Comparison of ENCODE assay signal across 14 mouse cellular contexts in genomic region chr15:96730416-96730815, GRCm38 (mm10).
"Had no signal": no experiment of that assay in that cellular context is flagged by ENCODE, and none has a peak within 500 bp of the region (broad histone marks: within the 10 kb centered on the region; RNA-seq: fewer than 3 reads in every experiment).

No protein-coding gene starts in this region.

- H3K9ac ChIP-seq: limb, embryonic 12.5 days; liver, embryonic 14.5 days; midbrain, embryonic 13.5 days; neural tube, embryonic 15.5 days; stomach, embryonic 15.5 days had no signal

- H3K36me3 ChIP-seq: limb, embryonic 12.5 days; midbrain, embryonic 13.5 days; neural tube, embryonic 15.5 days; stomach, embryonic 15.5 days had no signal

- H3K27me3 ChIP-seq: limb, embryonic 12.5 days; midbrain, embryonic 13.5 days; neural tube, embryonic 15.5 days; stomach, embryonic 15.5 days had no signal

- ATAC-seq: midbrain, embryonic 13.5 days had no signal

- H3K4me1 ChIP-seq: midbrain, embryonic 13.5 days; stomach, embryonic 15.5 days had no signal

- DNase-seq: kidney, adult 9 months; kidney, postnatal 36 days; layer of hippocampus, adult 9-11 months; layer of hippocampus, postnatal 36 days; lung, adult 18-20 months; spleen, adult 18-20 months; thymus, adult 2 months; thymus, postnatal 36 days had no signal

- H3K4me3 ChIP-seq: limb, embryonic 12.5 days; midbrain, embryonic 13.5 days; neural tube, embryonic 15.5 days; stomach, embryonic 15.5 days had no signal

- H3K27ac ChIP-seq: kidney, postnatal 0 days; limb, embryonic 12.5 days; liver, embryonic 14.5 days; midbrain, embryonic 13.5 days; neural tube, embryonic 15.5 days; stomach, embryonic 15.5 days had no signal

- H3K4me2 ChIP-seq: limb, embryonic 12.5 days; midbrain, embryonic 13.5 days; neural tube, embryonic 15.5 days; stomach, embryonic 15.5 days had no signal

- H3K9me3 ChIP-seq: limb, embryonic 12.5 days; midbrain, embryonic 13.5 days; neural tube, embryonic 15.5 days; stomach, embryonic 15.5 days had no signal
